Mouse (Mus musculus): ENCODE data around the gene Ndufb2.

The Ndufb2 gene

GRCm38 (mm10) chr6:39580558-39580957 lies 11.8 kb upstream of the Ndufb2 start:
- no peak for DNase-seq (ENCODE audit: low spot score)

GRCm38 (mm10) chr6:39581087-39581784 lies 11.1 kb upstream of the Ndufb2 start:
- DNase-seq (ENCODE audit: low spot score), result no peak

GRCm38 (mm10) chr6:39585517-39585916 lies 6.9 kb upstream of the Ndufb2 start, which contains the start of gene Gm42420:
Gene Gm42420, plus strand, starts transcription at chr6:39585753.
- no peak for DNase-seq (ENCODE audit: low spot score)

GRCm38 (mm10) chr6:39591481-39591880 lies 893 bp upstream of the Ndufb2 start:
- no peak for DNase-seq (ENCODE audit: low spot score)

- DNase-seq (ENCODE audit: low spot score), result no peak
Observed at GRCm38 (mm10) chr6:39600851-39601250, 8.5 kb downstream of the Ndufb2 start.

- DNase-seq (ENCODE audit: low spot score), result no peak
Observed at GRCm38 (mm10) chr6:39601828-39602227, 9.5 kb downstream of the Ndufb2 start.

- no peak for DNase-seq (ENCODE audit: low spot score)
Observed at GRCm38 (mm10) chr6:39604565-39604964, 12.2 kb downstream of the Ndufb2 start.

- no peak for DNase-seq (ENCODE audit: low spot score)
Observed at GRCm38 (mm10) chr6:39606056-39606455, 13.7 kb downstream of the Ndufb2 start.

GRCm38 (mm10) chr6:39606862-39607261 lies 14.5 kb downstream of the Ndufb2 start:
- no peak for DNase-seq (ENCODE audit: low spot score)

GRCm38 (mm10) chr6:39607365-39607764 lies 15.0 kb downstream of the Ndufb2 start:
- DNase-seq (ENCODE audit: low spot score), result no peak

- no peak for DNase-seq (ENCODE audit: low spot score)
Observed at GRCm38 (mm10) chr6:39610207-39610606, 17.8 kb downstream of the Ndufb2 start.

- DNase-seq (ENCODE audit: low spot score), result no peak
Observed at GRCm38 (mm10) chr6:39611296-39611695, 18.9 kb downstream of the Ndufb2 start.
